Mouse (Mus musculus) thymus, adult 2 months (tissue): ENCODE data around the gene Ddx41.
"Not testable (repeated sequence)": the region's sequence is repeated elsewhere in the genome, so short reads cannot be mapped to it uniquely, and the experiment has no call there.

Experiments
- CTCF ChIP-seq: fragments of 200-500 bp; IDR thresholded peaks from 2 replicates; pipeline ENCODE4 v1.5.1; 2012; ENCODE audit warnings: mild to moderate bottlenecking, control low read depth, low read length, moderate library complexity, borderline replicate concordance; ENCODE audit not compliant: control insufficient read depth, poor library complexity, insufficient read depth; ENCODE audit errors: extremely low read depth
- POLR2A ChIP-seq: fragments of 200-500 bp; IDR thresholded peaks from 2 replicates; pipeline ENCODE4 v1.6.1; 2012; ENCODE audit warnings: mild to moderate bottlenecking, low read length, control low read depth, moderate library complexity; ENCODE audit not compliant: control insufficient read depth, poor library complexity, insufficient read depth; ENCODE audit errors: extremely low read depth

- TF ChIP-seq CTCF, POLR2A: not testable (repeated sequence)
These were observed 40.4 kb upstream of the Ddx41 start for GRCm38 (mm10) chr13:55576872-55577271.
